Mouse (Mus musculus): ENCODE measurements around the gene Abhd5.

Abhd5 gene

GRCm38 (mm10) chr9:122415056-122415775 lies 63.8 kb downstream of the Abhd5 start:
- DNase-seq: no peak

DNA sequence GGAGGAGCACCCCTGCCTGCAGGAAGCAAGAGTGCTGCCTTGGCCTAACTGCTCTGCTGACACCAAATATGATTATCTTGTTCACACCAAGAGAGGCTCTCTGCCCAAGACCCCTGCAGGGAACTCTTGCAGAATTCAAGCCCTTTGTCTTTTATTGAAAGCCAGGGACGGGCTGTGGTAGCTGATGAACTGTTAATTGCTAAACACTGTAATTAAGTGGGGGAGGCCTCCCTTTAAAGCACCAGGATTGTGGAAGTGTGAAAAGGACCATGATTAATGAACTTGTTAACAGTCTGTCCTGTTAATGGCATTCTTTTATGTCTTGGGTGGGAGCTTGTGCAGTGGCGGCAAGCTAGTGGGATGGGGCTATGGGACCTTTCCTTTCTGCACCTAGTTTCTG lies 65.2 kb downstream of the Abhd5 start:
- no peak for DNase-seq

DNA sequence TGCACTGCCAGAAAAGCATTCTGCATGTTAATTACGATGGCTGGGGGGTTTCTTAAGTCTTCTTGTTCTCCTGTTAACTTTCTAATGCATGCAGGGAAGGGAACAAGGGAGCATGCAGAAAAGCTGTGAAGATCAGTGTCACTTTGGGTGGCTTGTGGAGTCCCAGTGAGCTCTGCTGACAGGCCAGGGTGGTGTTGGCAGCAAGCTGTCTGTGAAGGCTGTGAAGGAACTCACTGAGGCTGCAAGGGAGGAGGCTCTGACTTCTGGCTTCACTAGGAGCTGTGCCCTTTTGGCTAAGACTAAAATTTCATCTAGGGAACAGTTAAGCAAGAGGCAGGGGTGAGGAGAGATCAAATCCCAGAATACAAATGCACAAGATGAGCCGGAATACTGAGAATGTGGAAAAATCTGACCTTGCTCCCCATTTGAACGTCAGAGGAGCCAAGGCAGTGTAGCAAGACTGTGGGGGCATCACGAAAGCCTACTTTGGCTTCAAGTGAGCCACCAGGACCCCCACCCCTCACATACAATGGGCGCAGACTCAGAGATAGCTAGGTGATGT lies 68.9 kb downstream of the Abhd5 start:
- DNase-seq: peak; percentile 10 to 54

GRCm38 (mm10) chr9:122420772-122421764 lies 69.7 kb downstream of the Abhd5 start:
- DNase-seq: peak; percentile 85 to 88

GRCm38 (mm10) chr9:122421911-122422310 lies 70.5 kb downstream of the Abhd5 start:
- DNase-seq: no peak

- DNase-seq: no peak
These were observed 71.3 kb downstream of the Abhd5 start for GRCm38 (mm10) chr9:122422706-122423105.

- no peak for DNase-seq
These were observed 71.7 kb downstream of the Abhd5 start for GRCm38 (mm10) chr9:122423146-122423545.

DNA sequence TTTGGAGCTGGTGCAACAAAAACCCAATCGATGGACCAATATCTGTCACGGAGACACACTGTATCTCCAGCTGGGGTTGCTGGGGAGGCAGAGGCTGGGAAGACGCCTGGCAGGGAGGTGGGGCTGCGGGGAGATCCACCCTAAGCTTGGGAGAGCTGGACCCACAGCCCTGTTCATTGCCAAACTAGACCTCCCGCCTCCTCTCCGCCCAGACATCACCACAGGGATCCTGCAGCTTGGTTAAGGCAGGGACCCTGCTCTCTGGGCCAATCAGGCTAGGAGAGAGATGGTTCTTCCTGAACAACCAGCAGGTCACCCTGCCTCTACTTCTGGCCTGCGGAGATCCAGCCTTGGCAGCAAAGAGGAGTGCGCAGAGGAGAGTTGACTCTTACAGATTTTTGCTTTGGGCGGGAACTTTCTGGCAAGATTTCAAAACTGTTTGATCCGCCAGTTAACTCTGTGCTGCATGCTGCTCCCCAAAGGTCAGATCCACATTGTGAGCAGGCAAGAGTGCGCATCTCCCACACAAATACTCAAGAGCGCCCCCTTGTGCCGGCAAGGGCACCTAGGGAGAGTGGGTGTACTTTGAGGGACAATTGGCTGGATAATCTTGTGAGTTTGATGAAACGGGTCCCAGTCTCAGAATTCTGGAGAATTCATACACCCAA lies 73.7 kb downstream of the Abhd5 start:
- DNase-seq: peak; percentile 36 to 62

GRCm38 (mm10) chr9:122429058-122429649 lies 77.7 kb downstream of the Abhd5 start:
- DNase-seq: no peak

DNA sequence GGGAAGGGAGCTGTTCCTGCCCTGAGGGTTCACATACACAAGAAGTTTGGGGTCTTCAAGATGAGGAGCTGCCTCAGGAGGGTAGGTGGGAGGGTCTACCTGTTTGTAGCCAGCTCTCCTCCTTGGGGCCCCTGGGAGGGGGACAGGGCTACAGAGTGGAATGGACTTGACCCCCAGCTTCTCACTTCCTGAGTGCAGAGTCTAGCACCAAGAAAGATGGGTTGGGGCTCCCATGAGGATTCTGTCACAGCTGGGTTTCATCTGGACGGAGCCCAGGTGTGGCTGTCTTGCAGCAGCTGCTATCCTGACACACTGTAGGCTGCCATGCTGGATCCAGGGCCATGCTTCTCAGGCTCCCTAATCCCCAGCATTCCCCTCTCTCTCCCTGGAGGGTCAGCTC lies 78.3 kb downstream of the Abhd5 start:
- no peak for DNase-seq
